Mouse (Mus musculus): ENCODE data around the gene Wwox. TPM values are rescaled to one million over a fixed set of nuclear protein-coding genes. Genes with fewer than 3 reads are reported as not detected.

Gene Wwox
- polyA plus RNA-seq, 1 experiment from 2014 or later: 20.2 TPM

DNA sequence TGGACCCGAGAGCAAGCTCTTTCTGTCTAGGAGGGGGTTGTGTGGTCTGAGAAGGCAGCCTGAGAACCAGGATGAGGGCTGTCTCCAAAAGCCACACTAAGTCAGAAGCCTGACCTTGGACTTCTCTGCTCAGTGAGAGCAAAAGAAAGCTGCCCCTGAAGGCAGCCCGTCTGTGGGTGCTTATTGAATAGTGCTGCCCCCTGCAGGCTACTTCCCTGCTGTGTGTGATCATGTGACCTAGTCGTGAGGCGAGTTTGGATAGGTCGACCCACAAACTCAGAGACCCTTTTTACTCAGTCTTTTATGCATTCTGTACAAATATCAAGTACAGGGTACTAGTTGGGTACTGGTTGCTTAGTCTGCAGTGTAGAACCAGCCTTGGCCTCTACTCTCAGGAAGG, 21.1 kb downstream of the Wwox start:
- H3K4me3 ChIP-seq (ENCODE audit: low read length): no peak overlapping the region
- no peaks in the 10 kb centered on the region for H3K9me3 ChIP-seq (ENCODE audit: low read length)
- ATAC-seq (ENCODE audit: low FRiP score, low TSS enrichment): no peak
- H3K27ac ChIP-seq (ENCODE audit: low read length): no peak overlapping the region
- H3K4me1 ChIP-seq (ENCODE audit: insufficient read depth, low read length): peaks cover 14% of the 10 kb centered on the region
- H3K4me2 ChIP-seq (replicated peaks; ENCODE audit: low read depth, low read length): no peak overlapping the region
- 85% methylated on average over 5 of the region's 5 CpGs for WGBS
- no peaks in the 10 kb centered on the region for H3K36me3 ChIP-seq (ENCODE audit: insufficient read depth, low read length)
- no peaks in the 10 kb centered on the region; the same call in 1 of the 2 replicates for H3K27me3 ChIP-seq (ENCODE audit: insufficient read depth, low read length)
- no peak overlapping the region for H3K9ac ChIP-seq (replicated peaks; ENCODE audit: low read length)

DNA sequence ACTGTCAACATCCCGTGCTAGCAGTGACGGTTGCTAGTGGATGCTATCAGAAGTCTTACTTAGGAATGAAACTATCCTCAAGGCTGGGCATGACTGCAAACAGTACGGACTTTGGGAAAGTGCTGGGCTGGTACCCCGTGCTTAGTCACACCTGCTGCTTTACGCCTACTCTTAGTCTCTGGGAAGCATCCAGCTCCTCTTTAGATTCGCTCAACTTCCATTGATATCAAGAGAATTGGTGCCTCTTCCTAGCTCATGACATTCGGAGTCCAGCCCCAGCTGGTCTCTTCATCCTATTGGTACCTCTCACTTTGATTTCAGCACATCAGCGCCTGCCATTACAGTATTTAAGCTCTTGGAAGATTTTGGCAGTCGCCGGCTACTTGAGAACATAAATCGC, 23.1 kb downstream of the Wwox start:
- Histone ChIP-seq H3K4me1 (ENCODE audit: insufficient read depth, low read length) (peaks cover 11% of the 10 kb centered on the region), H3K4me2 (replicated peaks; ENCODE audit: low read depth, low read length) (no peak overlapping the region), H3K36me3 (ENCODE audit: insufficient read depth, low read length) (no peaks in the 10 kb centered on the region), H3K9me3 (ENCODE audit: low read length) (no peaks in the 10 kb centered on the region), H3K27me3 (ENCODE audit: insufficient read depth, low read length) (no peaks in the 10 kb centered on the region; the same call in 1 of the 2 replicates), H3K4me3 (ENCODE audit: low read length) (no peak overlapping the region), H3K9ac (replicated peaks; ENCODE audit: low read length) (no peak overlapping the region), H3K27ac (ENCODE audit: low read length) (no peak overlapping the region)
- WGBS: 75% methylated on average over 11 of the region's 11 CpGs
- no peak for ATAC-seq (ENCODE audit: low FRiP score, low TSS enrichment)

DNA sequence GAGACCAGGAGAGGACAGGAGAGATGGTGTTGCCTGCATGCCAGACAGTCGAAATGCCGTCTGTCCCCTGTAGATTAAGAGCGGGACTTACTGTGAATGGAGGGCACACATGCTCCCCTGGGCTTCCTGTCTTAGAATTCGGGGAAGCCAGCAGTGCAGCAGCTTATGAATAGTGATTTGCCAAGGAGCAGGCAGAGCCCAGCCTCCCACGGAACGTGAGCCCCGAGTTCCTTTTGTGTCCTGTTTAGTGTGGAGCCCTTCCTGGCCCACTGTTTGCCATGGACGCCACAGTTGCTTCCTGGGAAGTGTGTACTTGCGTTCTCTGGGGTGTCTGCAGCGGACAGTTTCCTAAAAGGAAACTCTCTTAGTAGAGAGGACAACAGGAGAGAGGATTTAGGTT, 23.9 kb downstream of the Wwox start:
- ATAC-seq (ENCODE audit: low FRiP score, low TSS enrichment): no peak
- Histone ChIP-seq H3K4me3 (ENCODE audit: low read length) (no peak overlapping the region), H3K4me2 (replicated peaks; ENCODE audit: low read depth, low read length) (no peak overlapping the region), H3K9me3 (ENCODE audit: low read length) (no peaks in the 10 kb centered on the region), H3K4me1 (ENCODE audit: insufficient read depth, low read length) (peaks cover 7% of the 10 kb centered on the region), H3K27me3 (ENCODE audit: insufficient read depth, low read length) (no peaks in the 10 kb centered on the region; the same call in 1 of the 2 replicates), H3K9ac (replicated peaks; ENCODE audit: low read length) (no peak overlapping the region), H3K36me3 (ENCODE audit: insufficient read depth, low read length) (no peaks in the 10 kb centered on the region), H3K27ac (ENCODE audit: low read length) (no peak overlapping the region)
- WGBS: 43% methylated on average over 10 of the region's 10 CpGs

DNA sequence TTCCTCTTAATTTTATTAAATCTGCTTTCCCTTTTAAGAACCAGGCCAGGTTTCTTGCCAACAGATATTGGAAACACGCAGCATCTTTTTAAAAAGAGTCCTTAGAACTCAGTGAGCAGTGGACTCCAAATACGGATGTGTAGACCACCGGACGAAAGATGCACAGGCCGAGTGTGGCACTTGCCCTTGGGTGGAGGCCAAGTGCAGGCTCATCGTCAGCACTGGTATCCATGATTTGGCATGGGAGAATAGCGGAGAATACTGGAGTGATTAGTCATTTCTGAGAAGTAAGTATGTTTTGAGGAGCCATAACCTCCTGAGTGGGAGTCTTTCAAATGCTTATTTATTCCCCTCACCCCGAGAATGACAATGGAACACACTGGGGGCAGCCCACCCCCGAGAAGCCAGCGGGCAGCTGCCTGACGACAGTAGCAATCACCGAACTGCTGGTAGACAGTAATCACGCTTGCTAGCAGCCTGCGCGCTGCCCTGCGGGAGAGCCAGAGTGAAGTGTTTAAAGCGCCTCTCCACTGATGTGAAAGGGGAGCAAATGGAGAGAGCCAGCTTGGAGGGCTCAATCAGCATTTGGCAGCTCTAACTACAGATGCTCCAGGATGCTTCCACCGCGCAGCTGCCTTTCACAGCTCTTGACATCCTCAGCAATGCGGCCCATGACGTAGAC, 29.2 kb downstream of the Wwox start:
- H3K4me3 ChIP-seq (ENCODE audit: low read length): no peak overlapping the region
- H3K27ac ChIP-seq (ENCODE audit: low read length): no peak overlapping the region
- peaks cover 2% of the 10 kb centered on the region; the same call in 1 of the 2 replicates for H3K4me1 ChIP-seq (ENCODE audit: insufficient read depth, low read length)
- peaks cover 5% of the 10 kb centered on the region for H3K36me3 ChIP-seq (ENCODE audit: insufficient read depth, low read length)
- H3K4me2 ChIP-seq (replicated peaks; ENCODE audit: low read depth, low read length): no peak overlapping the region
- 72% methylated on average over 21 of the region's 21 CpGs for WGBS
- no peak overlapping the region for H3K9ac ChIP-seq (replicated peaks; ENCODE audit: low read length)
- H3K9me3 ChIP-seq (ENCODE audit: low read length): peaks cover 3% of the 10 kb centered on the region; the same call in 1 of the 2 replicates
- H3K27me3 ChIP-seq (ENCODE audit: insufficient read depth, low read length): no peaks in the 10 kb centered on the region
- no peak for ATAC-seq (ENCODE audit: low FRiP score, low TSS enrichment)

DNA sequence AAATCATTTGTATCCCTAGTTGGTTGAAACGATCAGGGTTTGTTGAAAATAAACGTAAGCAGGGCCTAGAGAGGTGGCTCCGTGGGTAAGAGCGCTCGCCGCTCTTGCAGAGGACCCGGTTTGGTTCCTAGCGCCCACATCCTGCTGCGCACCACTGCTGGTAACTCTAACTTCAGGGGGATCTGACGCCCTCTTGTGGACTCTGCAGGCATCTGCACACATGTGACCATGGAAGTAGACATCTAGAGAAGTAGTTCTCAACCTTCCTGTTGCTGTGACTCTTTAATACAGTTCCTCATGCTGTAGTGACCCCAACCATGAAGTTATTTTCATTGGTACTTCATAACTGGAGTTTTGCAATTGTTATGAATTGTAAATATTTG, 29.7 kb downstream of the Wwox start:
- Histone ChIP-seq H3K27ac (ENCODE audit: low read length) (no peak overlapping the region), H3K9ac (replicated peaks; ENCODE audit: low read length) (no peak overlapping the region), H3K4me1 (ENCODE audit: insufficient read depth, low read length) (peaks cover 2% of the 10 kb centered on the region; the same call in 1 of the 2 replicates), H3K27me3 (ENCODE audit: insufficient read depth, low read length) (no peaks in the 10 kb centered on the region), H3K9me3 (ENCODE audit: low read length) (peaks cover 3% of the 10 kb centered on the region; the same call in 1 of the 2 replicates), H3K4me3 (ENCODE audit: low read length) (no peak overlapping the region), H3K4me2 (replicated peaks; ENCODE audit: low read depth, low read length) (no peak overlapping the region), H3K36me3 (ENCODE audit: insufficient read depth, low read length) (peaks cover 5% of the 10 kb centered on the region)
- no peak for ATAC-seq (ENCODE audit: low FRiP score, low TSS enrichment)
- WGBS: 87% methylated on average over 10 of the region's 10 CpGs

DNA sequence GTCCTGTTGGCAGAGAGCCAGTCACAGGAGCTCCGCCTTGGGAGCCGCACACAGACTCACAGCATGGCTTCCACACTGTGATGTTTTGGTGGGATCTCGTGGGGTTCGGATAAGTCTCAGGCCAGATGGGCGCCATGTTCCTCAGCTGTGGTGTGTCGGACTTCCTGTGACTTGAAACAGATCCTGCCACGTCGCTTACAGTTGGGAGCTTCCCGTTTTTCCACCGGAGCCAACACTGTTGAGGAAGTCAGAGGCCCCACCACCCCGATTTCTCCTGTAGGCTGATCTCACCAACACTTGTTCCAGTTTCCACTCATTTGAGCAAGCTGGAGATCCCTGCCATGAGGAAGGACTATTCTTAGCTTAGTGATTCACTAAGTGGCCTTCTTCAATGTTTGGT, 34.1 kb downstream of the Wwox start:
- WGBS: 87% methylated on average over 11 of the region's 11 CpGs
- Histone ChIP-seq H3K27me3 (ENCODE audit: insufficient read depth, low read length) (no peaks in the 10 kb centered on the region), H3K4me1 (ENCODE audit: insufficient read depth, low read length) (peaks cover 2% of the 10 kb centered on the region; the same call in 1 of the 2 replicates), H3K9me3 (ENCODE audit: low read length) (peaks cover 3% of the 10 kb centered on the region; the same call in 1 of the 2 replicates), H3K4me3 (ENCODE audit: low read length) (no peak overlapping the region), H3K4me2 (replicated peaks; ENCODE audit: low read depth, low read length) (no peak overlapping the region), H3K27ac (ENCODE audit: low read length) (no peak overlapping the region), H3K9ac (replicated peaks; ENCODE audit: low read length) (no peak overlapping the region), H3K36me3 (ENCODE audit: insufficient read depth, low read length) (peaks cover 5% of the 10 kb centered on the region)
- ATAC-seq (ENCODE audit: low FRiP score, low TSS enrichment): no peak

DNA sequence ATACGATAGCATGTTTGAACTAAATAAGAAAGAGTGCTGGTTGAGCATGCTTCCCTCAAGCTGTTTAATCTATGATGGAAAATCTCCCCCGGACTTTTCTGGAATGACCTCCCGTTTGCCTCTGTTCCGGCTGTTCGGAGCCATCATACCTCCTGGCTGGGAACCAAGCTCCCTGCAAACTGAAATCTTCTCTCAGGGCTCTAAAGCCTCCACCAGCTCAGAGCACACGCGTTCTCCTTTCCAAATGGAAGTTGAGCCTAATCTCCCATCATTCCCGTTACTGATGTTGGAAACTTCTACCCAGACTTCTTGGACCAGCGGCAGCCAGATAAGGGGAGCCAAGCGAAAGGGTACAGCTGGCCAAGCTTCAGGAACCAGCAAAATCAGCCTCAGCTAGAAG, 37.5 kb downstream of the Wwox start:
- 70% methylated on average over 10 of the region's 10 CpGs for WGBS
- H3K27me3 ChIP-seq (ENCODE audit: insufficient read depth, low read length): no peaks in the 10 kb centered on the region
- 0 out of 2 replicates have a peak, but pooled peaks cover 3% of the 10 kb centered on the region for H3K4me1 ChIP-seq (ENCODE audit: insufficient read depth, low read length)
- no peaks in the 10 kb centered on the region; the same call in 1 of the 2 replicates for H3K9me3 ChIP-seq (ENCODE audit: low read length)
- no peak overlapping the region for H3K27ac ChIP-seq (ENCODE audit: low read length)
- H3K36me3 ChIP-seq (ENCODE audit: insufficient read depth, low read length): no peaks in the 10 kb centered on the region
- ATAC-seq (ENCODE audit: low FRiP score, low TSS enrichment): no peak
- no peak overlapping the region for H3K9ac ChIP-seq (replicated peaks; ENCODE audit: low read length)
- H3K4me2 ChIP-seq (replicated peaks; ENCODE audit: low read depth, low read length): no peak overlapping the region
- H3K4me3 ChIP-seq (ENCODE audit: low read length): no peak overlapping the region

DNA sequence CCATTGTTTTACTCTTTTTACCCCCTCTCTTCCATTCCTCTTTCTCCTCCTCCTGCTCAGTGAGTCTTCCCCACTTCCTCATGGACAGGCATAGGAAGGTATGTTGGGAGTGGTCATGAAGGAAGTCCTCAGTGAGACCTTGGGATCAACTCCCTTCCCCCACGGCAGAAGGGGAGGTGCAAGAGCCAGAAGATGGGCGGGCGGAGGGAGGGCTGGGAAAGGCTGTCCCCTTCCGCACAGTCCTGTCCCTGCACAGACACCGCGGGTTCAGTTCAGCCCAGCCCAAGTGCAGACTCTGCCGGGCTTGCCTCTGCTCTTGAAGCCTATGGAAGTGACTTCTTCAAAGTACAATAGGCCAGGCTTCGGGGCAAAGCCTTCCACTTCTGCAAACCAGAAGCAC, 38.3 kb downstream of the Wwox start:
- Histone ChIP-seq H3K9me3 (ENCODE audit: low read length) (no peaks in the 10 kb centered on the region; the same call in 1 of the 2 replicates), H3K27ac (ENCODE audit: low read length) (no peak overlapping the region), H3K4me1 (ENCODE audit: insufficient read depth, low read length) (0 out of 2 replicates have a peak, but pooled peaks cover 3% of the 10 kb centered on the region), H3K27me3 (ENCODE audit: insufficient read depth, low read length) (no peaks in the 10 kb centered on the region), H3K36me3 (ENCODE audit: insufficient read depth, low read length) (no peaks in the 10 kb centered on the region), H3K4me2 (replicated peaks; ENCODE audit: low read depth, low read length) (no peak overlapping the region), H3K4me3 (ENCODE audit: low read length) (no peak overlapping the region), H3K9ac (replicated peaks; ENCODE audit: low read length) (no peak overlapping the region)
- ATAC-seq (ENCODE audit: low FRiP score, low TSS enrichment): peak; percentile 55; the same call in 1 of the 2 replicates
- WGBS: 64% methylated on average over 8 of the region's 8 CpGs

DNA sequence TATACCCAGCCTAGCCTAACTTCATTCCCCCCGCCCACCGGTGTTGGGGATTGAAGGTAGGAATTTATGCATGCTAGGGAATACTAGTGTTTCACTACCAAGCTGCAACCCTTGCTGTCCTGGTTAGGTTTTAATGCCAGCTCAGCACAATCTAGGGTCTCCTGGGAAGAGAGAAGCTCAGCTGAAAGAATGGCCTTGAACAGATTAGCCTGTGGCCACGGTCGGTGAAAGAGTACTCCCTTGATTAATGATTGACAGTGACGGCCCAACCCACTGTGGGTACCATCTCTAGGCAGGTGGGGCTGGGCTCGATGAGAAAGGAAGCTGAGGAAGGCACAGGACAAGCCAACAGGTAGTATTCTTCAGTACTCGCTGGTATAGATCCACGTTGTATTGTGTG, 40.3 kb downstream of the Wwox start:
- 0 out of 2 replicates have a peak, but pooled peaks cover 3% of the 10 kb centered on the region for H3K4me1 ChIP-seq (ENCODE audit: insufficient read depth, low read length)
- no peak overlapping the region for H3K9ac ChIP-seq (replicated peaks; ENCODE audit: low read length)
- ATAC-seq (ENCODE audit: low FRiP score, low TSS enrichment): peak; percentile 73
- H3K9me3 ChIP-seq (ENCODE audit: low read length): no peaks in the 10 kb centered on the region; the same call in 1 of the 2 replicates
- H3K27ac ChIP-seq (ENCODE audit: low read length): peak overlapping the region; percentile 40; the same call in 1 of the 2 replicates
- no peak overlapping the region for H3K4me2 ChIP-seq (replicated peaks; ENCODE audit: low read depth, low read length)
- H3K4me3 ChIP-seq (ENCODE audit: low read length): no peak overlapping the region
- H3K27me3 ChIP-seq (ENCODE audit: insufficient read depth, low read length): no peaks in the 10 kb centered on the region
- no peaks in the 10 kb centered on the region for H3K36me3 ChIP-seq (ENCODE audit: insufficient read depth, low read length)
- 67% methylated on average over 8 of the region's 8 CpGs for WGBS

DNA sequence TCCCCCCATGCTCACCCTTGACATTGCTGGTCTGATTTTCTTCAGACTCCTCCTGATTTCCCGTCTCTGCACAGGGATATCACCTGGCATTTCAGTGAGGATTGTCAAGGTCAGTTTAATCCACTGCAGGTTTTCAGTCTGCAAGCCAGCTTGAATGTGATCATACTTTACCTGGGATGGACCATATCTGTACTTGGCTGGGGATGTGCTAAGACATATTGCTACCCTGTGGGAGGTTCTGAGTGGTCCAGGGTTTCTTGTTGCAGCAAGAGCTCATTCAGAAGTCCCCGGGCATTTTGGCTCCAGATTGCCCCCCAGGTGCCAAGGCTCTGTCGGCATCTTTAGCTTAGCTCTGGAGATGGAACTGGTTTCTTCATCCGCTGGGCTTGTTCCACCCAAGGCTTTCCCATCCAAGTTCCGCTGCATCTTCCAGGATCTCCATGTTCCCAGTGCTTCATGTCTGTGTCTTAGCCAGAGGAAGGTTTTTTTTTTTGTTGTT, 52.3 kb downstream of the Wwox start:
- Histone ChIP-seq H3K36me3 (ENCODE audit: insufficient read depth, low read length) (no peaks in the 10 kb centered on the region), H3K27me3 (ENCODE audit: insufficient read depth, low read length) (0 out of 2 replicates have a peak, but pooled peaks cover 2% of the 10 kb centered on the region), H3K9ac (replicated peaks; ENCODE audit: low read length) (no peak overlapping the region), H3K9me3 (ENCODE audit: low read length) (no peaks in the 10 kb centered on the region), H3K4me2 (replicated peaks; ENCODE audit: low read depth, low read length) (no peak overlapping the region), H3K4me3 (ENCODE audit: low read length) (no peak overlapping the region), H3K27ac (ENCODE audit: low read length) (no peak overlapping the region), H3K4me1 (ENCODE audit: insufficient read depth, low read length) (no peaks in the 10 kb centered on the region)
- WGBS: 90% methylated on average over 5 of the region's 5 CpGs
- no peak for ATAC-seq (ENCODE audit: low FRiP score, low TSS enrichment)

All from kidney, embryonic 16.5 days (tissue).